Mouse (Mus musculus) thymus, adult 2 months (tissue): ENCODE results near the gene Pigk.

Source experiments
- CTCF ChIP-seq: fragments of 200-500 bp; IDR thresholded peaks from 2 replicates; pipeline ENCODE4 v1.5.1; 2012; ENCODE audit warnings: mild to moderate bottlenecking, control low read depth, low read length, moderate library complexity, borderline replicate concordance; ENCODE audit not compliant: control insufficient read depth, poor library complexity, insufficient read depth; ENCODE audit errors: extremely low read depth
- POLR2A ChIP-seq: fragments of 200-500 bp; IDR thresholded peaks from 2 replicates; pipeline ENCODE4 v1.6.1; 2012; ENCODE audit warnings: mild to moderate bottlenecking, low read length, control low read depth, moderate library complexity; ENCODE audit not compliant: control insufficient read depth, poor library complexity, insufficient read depth; ENCODE audit errors: extremely low read depth

DNA sequence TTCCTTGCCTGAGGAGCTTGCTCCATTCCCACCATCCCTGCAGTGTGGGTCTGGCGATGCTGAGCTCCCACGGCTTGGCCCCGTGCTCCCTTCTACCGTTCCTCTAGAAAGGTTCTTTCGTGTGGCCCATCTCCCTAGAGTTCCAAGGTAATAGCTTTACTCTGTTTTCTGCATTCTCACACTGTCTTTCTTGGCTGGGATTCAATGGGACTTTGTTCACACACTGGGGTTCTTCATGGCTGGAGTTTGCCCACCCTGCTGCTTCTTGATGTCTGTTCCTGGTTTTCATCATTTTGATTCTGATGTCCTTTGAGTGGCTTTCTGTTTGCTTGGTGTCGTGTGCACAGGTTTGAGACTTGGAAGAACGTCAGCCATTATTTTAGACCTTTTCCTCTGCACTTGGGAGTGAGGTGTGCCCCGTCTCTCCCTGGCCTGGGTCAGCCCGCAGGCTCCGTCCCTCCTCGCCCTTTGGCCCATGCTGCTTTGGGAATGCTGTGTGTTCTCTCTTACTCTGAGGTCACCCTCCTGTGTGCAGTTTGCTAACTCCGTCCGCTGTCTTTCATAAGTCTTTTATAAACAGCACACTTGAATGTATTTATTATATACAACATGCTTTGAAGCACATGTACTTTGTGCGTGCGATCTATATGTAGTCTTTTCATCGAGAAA is 63.1 kb downstream of the Pigk start:
- TF ChIP-seq CTCF: no peak
- TF ChIP-seq POLR2A: no peak
